Mouse (Mus musculus): ENCODE measurements around the gene Kbtbd13. TPM values are rescaled to one million over a fixed set of nuclear protein-coding genes. Genes with fewer than 3 reads are reported as not detected.

Kbtbd13 gene
- total RNA-seq, 1 experiment from 2014 or later, result not detected

DNA sequence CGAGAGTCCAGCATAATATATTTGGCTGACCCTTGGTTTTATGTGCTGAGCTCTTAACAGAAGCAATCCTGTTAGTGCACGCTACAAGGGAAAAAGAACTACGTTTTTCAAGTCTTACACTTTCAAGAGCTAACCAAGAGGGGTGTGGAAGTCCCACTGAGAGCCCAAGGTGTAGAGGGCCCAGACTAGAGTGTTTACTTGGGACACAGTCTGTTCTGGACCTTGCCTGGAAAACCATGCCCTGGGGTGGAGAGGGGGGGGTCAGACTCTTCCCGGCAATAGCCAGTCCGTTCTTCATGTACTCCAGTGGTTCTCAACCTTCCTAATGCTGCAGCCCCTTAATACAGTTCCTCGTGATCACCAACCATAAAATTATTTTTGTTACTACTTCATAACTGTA, 8.5 kb upstream of the Kbtbd13 start:
- ATAC-seq (ENCODE audit: extremely low read depth, insufficient number of reproducible peaks, low FRiP score, poor library complexity, severe bottlenecking), result no peak

- no peak for ATAC-seq (ENCODE audit: extremely low read depth, insufficient number of reproducible peaks, low FRiP score, poor library complexity, severe bottlenecking)
These were observed 6.8 kb upstream of the Kbtbd13 start, which contains the start of gene Rasl12 for GRCm38 (mm10) chr9:65398279-65398678. Gene Rasl12 (plus strand): TSS chr9:65398506.

DNA sequence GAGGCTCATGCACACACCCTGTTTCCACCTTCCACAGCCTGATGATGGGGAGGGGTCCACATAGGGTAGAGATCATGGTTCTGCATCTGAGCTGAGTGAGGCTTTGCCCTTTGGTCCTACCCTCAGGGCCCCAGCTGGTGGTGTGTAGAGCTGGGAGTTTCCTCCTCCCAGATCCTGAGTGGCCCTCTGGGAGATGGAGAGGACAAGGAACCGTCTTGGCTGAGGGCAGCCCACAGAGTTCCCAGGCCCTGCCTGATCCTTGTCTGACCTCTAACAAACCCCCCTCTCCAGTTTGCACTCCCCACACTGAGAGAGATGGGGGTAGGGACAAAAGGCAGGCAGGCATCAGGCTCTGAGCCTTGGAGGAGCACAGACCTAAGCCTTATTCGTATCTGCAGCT, 2.9 kb upstream of the Kbtbd13 start:
- no peak for ATAC-seq (ENCODE audit: extremely low read depth, insufficient number of reproducible peaks, low FRiP score, poor library complexity, severe bottlenecking)

DNA sequence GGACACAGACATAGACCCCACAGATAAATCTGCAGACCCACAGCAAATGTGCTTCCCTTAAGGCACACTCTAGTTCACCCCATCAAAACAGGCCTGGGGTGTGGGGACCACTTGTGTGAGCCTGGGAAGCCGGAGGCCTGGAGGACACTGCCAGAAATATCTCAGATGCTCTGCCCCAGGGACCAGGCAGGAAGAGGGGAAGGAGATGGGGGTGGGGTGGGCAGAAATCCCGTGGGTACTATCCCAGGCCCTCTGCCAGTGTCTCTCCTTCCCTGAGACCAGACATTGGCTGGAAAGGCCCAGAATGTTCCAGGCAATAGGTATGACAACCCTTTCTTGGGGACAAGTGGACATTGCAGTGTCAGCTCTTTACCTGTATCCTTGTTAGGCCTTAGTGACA, 2.2 kb upstream of the Kbtbd13 start:
- no peak for ATAC-seq (ENCODE audit: extremely low read depth, insufficient number of reproducible peaks, low FRiP score, poor library complexity, severe bottlenecking)

DNA sequence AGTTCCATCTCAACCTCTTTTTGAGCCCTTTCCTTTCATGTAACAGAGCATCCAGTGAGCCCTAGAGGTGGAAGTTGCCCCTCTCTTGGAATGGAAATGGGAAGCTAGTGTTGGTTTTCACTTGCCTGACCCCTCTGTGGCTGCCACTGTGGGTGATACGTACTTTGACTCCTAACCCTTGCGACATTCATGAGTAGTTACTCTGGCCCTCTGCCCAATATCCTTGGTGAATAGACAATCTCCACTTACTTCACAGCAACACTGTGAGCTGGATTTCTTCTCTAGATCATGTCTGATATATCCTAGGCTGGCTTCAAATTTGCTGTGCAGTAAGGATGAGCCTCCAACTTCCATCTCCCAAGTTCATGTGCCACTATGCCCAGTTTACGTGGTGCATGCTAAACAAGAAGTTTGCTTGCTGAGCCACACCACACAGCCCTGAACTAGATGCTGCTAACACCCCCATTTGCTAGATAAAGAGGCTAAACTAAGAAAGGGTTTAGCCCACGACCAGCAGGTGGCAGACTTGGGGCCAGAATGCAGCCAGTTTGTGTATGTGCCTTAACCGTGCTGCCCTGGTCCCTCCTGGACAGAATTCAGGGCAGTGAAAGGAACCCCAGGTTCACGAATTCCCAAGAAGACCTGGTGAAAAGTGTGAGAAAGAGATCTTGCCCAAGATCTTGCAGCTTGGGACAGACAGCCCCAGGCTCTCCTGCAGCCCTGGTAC, 1.3 kb upstream of the Kbtbd13 start:
- ATAC-seq (ENCODE audit: extremely low read depth, insufficient number of reproducible peaks, low FRiP score, poor library complexity, severe bottlenecking), result peak; percentile 30; the same call in 1 of the 2 replicates

GRCm38 (mm10) chr9:65390752-65391612, 470 bp downstream of the Kbtbd13 start:
- no peak for ATAC-seq (ENCODE audit: extremely low read depth, insufficient number of reproducible peaks, low FRiP score, poor library complexity, severe bottlenecking)

GRCm38 (mm10) chr9:65386373-65387140, 4.9 kb downstream of the Kbtbd13 start:
- ATAC-seq (ENCODE audit: extremely low read depth, insufficient number of reproducible peaks, low FRiP score, poor library complexity, severe bottlenecking), result no peak

GRCm38 (mm10) chr9:65384276-65384675, 7.2 kb downstream of the Kbtbd13 start:
- no peak for ATAC-seq (ENCODE audit: extremely low read depth, insufficient number of reproducible peaks, low FRiP score, poor library complexity, severe bottlenecking)

- no peak for ATAC-seq (ENCODE audit: extremely low read depth, insufficient number of reproducible peaks, low FRiP score, poor library complexity, severe bottlenecking)
These were observed 8.7 kb downstream of the Kbtbd13 start for GRCm38 (mm10) chr9:65382751-65383097.

- no peak for ATAC-seq (ENCODE audit: extremely low read depth, insufficient number of reproducible peaks, low FRiP score, poor library complexity, severe bottlenecking)
These were observed 9.3 kb downstream of the Kbtbd13 start for GRCm38 (mm10) chr9:65382031-65382750.

DNA sequence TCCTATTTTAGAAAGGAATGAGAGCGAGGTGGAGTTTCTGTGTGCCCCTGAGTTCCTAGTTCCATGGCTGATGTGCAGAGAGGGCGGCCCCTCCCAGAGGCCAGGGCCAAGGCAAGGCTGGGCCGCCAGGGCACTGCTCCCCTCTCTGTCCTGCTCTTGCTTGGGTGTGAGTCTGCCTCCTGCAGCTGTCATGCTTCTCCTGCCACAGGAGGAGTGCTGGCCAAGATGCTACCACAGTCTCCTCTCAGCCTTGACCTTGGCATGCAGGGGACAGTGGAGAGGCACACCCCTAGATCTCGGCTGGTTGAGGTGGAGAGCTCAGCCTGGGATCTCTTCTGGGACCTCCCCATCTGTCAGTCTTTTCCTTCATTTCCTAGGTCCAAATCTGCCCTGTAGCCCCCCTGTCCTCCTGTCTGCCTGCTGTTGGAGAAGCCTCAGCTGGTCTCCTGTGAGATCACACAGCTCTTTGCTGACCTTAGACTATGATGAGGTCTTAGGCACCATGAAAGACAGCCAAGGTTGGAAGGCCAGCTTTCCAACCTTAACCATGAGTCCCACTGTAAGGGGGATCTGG, 10.3 kb downstream of the Kbtbd13 start:
- ATAC-seq (ENCODE audit: extremely low read depth, insufficient number of reproducible peaks, low FRiP score, poor library complexity, severe bottlenecking), result no peak

DNA sequence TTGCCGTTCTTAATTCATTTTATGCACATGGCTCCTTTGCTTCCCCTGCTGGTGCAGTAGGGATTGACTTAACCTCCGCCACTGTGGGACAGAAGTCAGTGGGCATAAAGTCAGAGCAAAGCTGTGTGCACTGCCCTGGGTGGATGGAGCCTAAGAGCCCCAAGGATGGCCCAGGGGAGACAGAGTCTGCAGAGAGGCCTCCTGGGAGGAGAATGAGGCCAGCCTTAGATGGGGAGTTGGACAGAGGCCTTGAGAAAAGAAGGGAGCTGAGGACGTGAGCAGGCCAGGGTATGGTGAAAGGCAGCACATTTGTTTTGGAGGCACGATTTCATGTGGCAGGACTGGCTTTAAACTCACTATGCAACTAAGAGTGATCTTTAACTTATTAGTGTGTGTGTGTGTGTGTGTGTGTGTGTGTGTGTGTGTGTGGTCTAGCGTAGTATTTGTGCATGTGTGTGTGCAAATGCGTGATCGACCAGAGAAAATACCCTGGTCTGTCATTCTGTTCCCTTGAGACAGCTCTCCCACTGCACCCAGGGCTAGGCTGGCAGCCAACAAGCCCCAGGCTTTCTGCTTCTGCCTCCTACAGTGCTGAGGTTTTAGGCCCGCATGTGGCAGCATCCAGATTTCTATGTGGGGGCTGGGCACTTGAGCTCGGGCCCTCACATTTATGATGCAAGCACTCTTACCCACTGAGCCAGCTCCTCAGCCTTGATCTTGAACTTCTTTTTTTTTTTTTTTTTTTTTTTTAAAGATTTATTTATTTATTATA, 16.1 kb downstream of the Kbtbd13 start:
- ATAC-seq (ENCODE audit: extremely low read depth, insufficient number of reproducible peaks, low FRiP score, poor library complexity, severe bottlenecking), result no peak

- ATAC-seq (ENCODE audit: extremely low read depth, insufficient number of reproducible peaks, low FRiP score, poor library complexity, severe bottlenecking), result no peak
These were observed 16.8 kb downstream of the Kbtbd13 start for GRCm38 (mm10) chr9:65374468-65375162.

- no peak for ATAC-seq (ENCODE audit: extremely low read depth, insufficient number of reproducible peaks, low FRiP score, poor library complexity, severe bottlenecking)
These were observed 19.0 kb downstream of the Kbtbd13 start for GRCm38 (mm10) chr9:65372449-65372848.

DNA sequence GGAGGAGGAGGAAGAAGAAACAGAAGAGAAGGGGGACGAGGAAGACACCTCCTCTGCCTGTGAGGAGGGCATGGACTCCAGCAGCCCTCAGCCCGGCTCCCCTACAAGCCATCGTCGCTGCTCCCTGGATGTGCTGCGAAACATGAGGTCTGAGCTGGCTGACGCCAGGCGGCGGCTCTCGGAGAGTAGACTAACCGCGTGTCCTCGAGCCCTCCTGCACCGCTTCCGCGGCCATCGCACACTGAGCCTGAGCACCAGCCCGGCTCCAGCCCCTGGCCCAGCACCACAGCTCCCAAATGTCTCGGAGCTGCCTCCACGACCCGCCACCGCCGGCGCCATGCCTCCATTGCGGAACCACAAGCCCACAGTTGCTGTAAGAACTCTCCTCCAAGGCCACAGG, 19.7 kb downstream of the Kbtbd13 start:
- no peak for ATAC-seq (ENCODE audit: extremely low read depth, insufficient number of reproducible peaks, low FRiP score, poor library complexity, severe bottlenecking)

DNA sequence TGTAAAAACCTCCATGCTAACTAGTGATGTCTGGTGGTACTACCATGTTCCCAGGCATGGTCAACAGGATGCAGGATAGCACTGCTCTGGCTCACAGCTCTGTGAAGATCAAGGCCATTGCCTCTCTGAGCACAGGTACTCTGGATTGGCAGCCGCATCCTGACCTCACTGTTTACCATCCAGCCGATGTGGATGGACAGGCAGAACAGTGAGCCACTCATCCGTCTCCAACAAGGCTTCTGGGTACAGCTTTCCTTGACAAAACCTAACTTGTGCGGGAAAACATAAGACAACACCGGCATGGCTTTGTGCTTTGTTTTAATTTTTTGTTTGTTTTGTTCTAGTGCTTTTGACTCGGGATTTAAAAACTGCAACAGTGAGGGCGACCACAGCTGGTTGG, 25.7 kb downstream of the Kbtbd13 start:
- ATAC-seq (ENCODE audit: extremely low read depth, insufficient number of reproducible peaks, low FRiP score, poor library complexity, severe bottlenecking), result no peak

- no peak for ATAC-seq (ENCODE audit: extremely low read depth, insufficient number of reproducible peaks, low FRiP score, poor library complexity, severe bottlenecking)
These were observed 27.8 kb downstream of the Kbtbd13 start for GRCm38 (mm10) chr9:65363684-65364083.
